Mouse (Mus musculus): ENCODE measurements at regions not wholly inside any gene's neighbourhood (a gene's known extent, or its start where the extent isn't known, plus 50 kb on each side); places are given as distances from the start of the nearest gene placed in this dataset.

DNA sequence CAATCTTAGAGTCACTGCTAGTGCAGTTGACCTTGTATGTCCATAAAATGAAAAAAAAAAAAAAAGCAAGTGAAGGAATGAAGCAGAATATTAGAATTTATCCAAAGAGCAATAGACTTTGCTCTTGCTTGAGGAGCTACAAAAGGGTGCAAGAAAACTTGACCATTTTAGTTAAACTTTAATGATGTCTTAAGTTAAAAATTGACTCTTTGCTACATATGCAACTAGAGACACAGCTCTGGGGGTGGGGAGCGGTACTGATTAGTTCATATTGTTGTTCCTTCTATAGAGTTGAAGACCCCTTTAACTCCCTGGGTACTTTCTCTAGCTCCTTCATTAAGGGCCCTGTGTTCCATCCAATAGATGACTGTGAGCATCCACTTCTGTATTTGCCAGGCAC lies 915.0 kb upstream of the Gm8797 start:
- no peak overlapping the region for H3ac ChIP-seq (ENCODE audit: control insufficient read depth, insufficient read length)
- H3K36me3 ChIP-seq (ENCODE audit: control insufficient read depth, insufficient read depth): no peaks in the 10 kb centered on the region
- H3K79me2 ChIP-seq (ENCODE audit: control insufficient read depth, insufficient read depth): no peaks in the 10 kb centered on the region
- no peaks in the 10 kb centered on the region for H3K27me3 ChIP-seq (ENCODE audit: control insufficient read depth, insufficient read depth, insufficient read length)
- no peak overlapping the region for H3K4me3 ChIP-seq
- TF ChIP-seq TCF12 (IDR thresholded peaks at IDR 0.05; ENCODE audit: insufficient read depth, poor library complexity, severe bottlenecking) (no peak), MAX (IDR thresholded peaks at IDR 0.05; ENCODE audit: low read depth) (no peak), TCF3 (IDR thresholded peaks at IDR 0.05; ENCODE audit: insufficient read length, low read depth) (no peak), POLR2AphosphoS2 (IDR thresholded peaks at IDR 0.05; ENCODE audit: insufficient read length, low read depth) (no peak), SRF (IDR thresholded peaks at IDR 0.05; ENCODE audit: control insufficient read depth, insufficient read length, low read depth) (no peak), USF1 (IDR thresholded peaks at IDR 0.05; ENCODE audit: low read depth) (no peak), POLR2A (IDR thresholded peaks at IDR 0.05; ENCODE audit: insufficient read length, low read depth) (no peak), MYOD1 (IDR thresholded peaks at IDR 0.05; ENCODE audit: control insufficient read depth in 1 of 3, insufficient read length in 2 of 3, low read depth in 2 of 3) (no peak), E2F4 (IDR thresholded peaks at IDR 0.05; ENCODE audit: insufficient read depth) (no peak)
- no peak overlapping the region for H3K4me2 ChIP-seq (ENCODE audit: low read depth)

DNA sequence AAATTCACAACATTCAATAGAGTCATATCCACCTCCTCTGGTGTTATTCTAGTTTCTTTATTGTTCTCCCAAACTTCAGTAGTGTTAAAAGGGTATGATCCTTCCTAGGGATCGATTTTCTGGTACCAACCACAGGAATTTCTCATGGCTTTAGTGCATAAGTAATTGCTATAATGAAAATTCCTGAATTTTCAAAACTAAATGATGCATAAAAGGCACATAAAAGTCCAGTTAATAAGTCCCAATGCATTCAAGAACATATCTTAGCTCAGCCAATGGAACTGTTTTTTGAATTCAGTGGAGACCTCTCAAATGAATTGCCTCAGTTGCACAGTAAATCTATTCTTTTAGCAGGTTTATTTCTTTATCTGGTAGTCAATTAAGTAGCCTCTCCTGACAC lies 913.7 kb upstream of the Gm8797 start:
- no peak overlapping the region for H3K4me3 ChIP-seq
- no peak overlapping the region for H3ac ChIP-seq (ENCODE audit: control insufficient read depth, insufficient read length)
- TF ChIP-seq SRF (IDR thresholded peaks at IDR 0.05; ENCODE audit: control insufficient read depth, insufficient read length, low read depth) (no peak), CEBPB (IDR thresholded peaks at IDR 0.05; ENCODE audit: insufficient read depth, poor library complexity, severe bottlenecking) (no peak)

DNA sequence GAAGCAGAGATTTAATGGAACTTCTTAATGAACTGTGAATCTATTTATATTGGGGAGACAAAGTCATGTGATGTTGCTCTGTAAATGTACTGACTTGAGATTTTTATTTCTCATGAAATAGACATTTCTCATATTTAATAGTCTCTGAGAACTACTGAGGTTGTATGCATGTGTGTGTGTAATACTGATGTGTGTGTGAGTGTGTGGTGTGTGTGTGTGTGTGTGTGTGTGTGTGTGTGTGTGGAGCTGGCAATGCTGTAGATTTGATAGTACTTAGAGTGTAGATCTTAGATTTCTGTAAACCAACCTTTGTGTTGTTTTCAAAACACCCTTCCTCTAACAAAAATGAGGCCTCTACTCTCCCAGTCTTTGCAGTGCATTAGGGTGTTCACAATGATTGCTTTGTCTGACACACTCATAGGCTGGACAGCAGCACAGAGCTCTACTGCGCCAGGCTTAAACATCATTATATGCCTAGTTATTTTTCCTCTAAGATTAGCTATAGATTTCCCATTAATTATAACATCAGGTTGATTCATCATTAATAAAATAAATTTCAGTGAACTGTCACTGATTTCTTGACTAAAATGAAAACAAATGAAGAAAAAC lies 895.5 kb upstream of the Gm8797 start:
- H3ac ChIP-seq (ENCODE audit: control insufficient read depth, insufficient read length): no peak overlapping the region
- no peaks in the 10 kb centered on the region for H3K27me3 ChIP-seq (ENCODE audit: control insufficient read depth, insufficient read depth, insufficient read length)
- no peak overlapping the region for H3K4me3 ChIP-seq
- TF ChIP-seq TCF3 (IDR thresholded peaks at IDR 0.05; ENCODE audit: insufficient read length, low read depth): no peak
- TF ChIP-seq USF1 (IDR thresholded peaks at IDR 0.05; ENCODE audit: low read depth): no peak
- TF ChIP-seq REST (IDR thresholded peaks at IDR 0.05; ENCODE audit: insufficient read depth, insufficient read length): no peak
- TF ChIP-seq TCF12 (IDR thresholded peaks at IDR 0.05; ENCODE audit: insufficient read depth, poor library complexity, severe bottlenecking): no peak
- no peak for TF ChIP-seq E2F4 (IDR thresholded peaks at IDR 0.05; ENCODE audit: insufficient read depth)
- TF ChIP-seq MAX (IDR thresholded peaks at IDR 0.05; ENCODE audit: low read depth): no peak
- no peak for TF ChIP-seq MYOD1 (IDR thresholded peaks at IDR 0.05; ENCODE audit: control insufficient read depth in 1 of 3, insufficient read length in 2 of 3, low read depth in 2 of 3)
- TF ChIP-seq CEBPB (IDR thresholded peaks at IDR 0.05; ENCODE audit: insufficient read depth, poor library complexity, severe bottlenecking): no peak
- no peak for TF ChIP-seq MYOG (IDR thresholded peaks at IDR 0.05; ENCODE audit: control insufficient read depth in 1 of 3, insufficient read depth in 1 of 3, insufficient read length in 2 of 3, low read depth in 2 of 3)
- TF ChIP-seq SRF (IDR thresholded peaks at IDR 0.05; ENCODE audit: control insufficient read depth, insufficient read length, low read depth): no peak
- no peak for TF ChIP-seq POLR2AphosphoS2 (IDR thresholded peaks at IDR 0.05; ENCODE audit: insufficient read length, low read depth)
- H3K79me2 ChIP-seq (ENCODE audit: control insufficient read depth, insufficient read depth): no peaks in the 10 kb centered on the region
- H3K36me3 ChIP-seq (ENCODE audit: control insufficient read depth, insufficient read depth): no peaks in the 10 kb centered on the region
- no peak overlapping the region for H3K4me2 ChIP-seq (ENCODE audit: low read depth)

More for the DNA sequence above, 913.7 kb upstream of the Gm8797 start:
- H3K79me2 ChIP-seq (ENCODE audit: control insufficient read depth, insufficient read depth): no peaks in the 10 kb centered on the region
- no peaks in the 10 kb centered on the region for H3K36me3 ChIP-seq (ENCODE audit: control insufficient read depth, insufficient read depth)
- H3K27me3 ChIP-seq (ENCODE audit: control insufficient read depth, insufficient read depth, insufficient read length): no peaks in the 10 kb centered on the region
- no peak overlapping the region for H3K4me2 ChIP-seq (ENCODE audit: low read depth)

DNA sequence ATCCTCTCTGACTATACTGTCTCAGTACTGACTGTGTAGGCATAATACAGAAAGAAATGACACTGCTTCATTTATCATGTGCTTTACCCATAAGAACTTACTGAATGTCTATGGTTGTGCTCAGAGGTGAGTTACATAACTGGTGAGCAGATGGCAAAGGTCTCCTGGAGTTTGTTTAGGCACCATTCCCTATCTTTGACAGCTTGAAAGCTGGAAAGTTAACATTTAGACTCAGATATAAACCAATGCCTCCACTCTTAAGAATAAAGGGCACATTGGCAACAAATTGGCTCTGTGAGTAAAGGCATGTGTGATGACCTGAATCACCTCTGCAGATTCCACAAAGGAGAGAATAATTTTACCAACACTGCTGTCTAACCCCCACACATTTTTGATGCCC lies 894.0 kb upstream of the Gm8797 start:
- no peak for TF ChIP-seq POLR2AphosphoS2 (IDR thresholded peaks at IDR 0.05; ENCODE audit: insufficient read length, low read depth)
- no peak for TF ChIP-seq SRF (IDR thresholded peaks at IDR 0.05; ENCODE audit: control insufficient read depth, insufficient read length, low read depth)
- TF ChIP-seq REST (IDR thresholded peaks at IDR 0.05; ENCODE audit: insufficient read depth, insufficient read length): no peak
- TF ChIP-seq CEBPB (IDR thresholded peaks at IDR 0.05; ENCODE audit: insufficient read depth, poor library complexity, severe bottlenecking): no peak
- TF ChIP-seq E2F4 (IDR thresholded peaks at IDR 0.05; ENCODE audit: insufficient read depth): no peak
- TF ChIP-seq USF1 (IDR thresholded peaks at IDR 0.05; ENCODE audit: low read depth): no peak
- TF ChIP-seq MYOD1 (IDR thresholded peaks at IDR 0.05; ENCODE audit: control insufficient read depth in 1 of 3, insufficient read length in 2 of 3, low read depth in 2 of 3): no peak
- no peak for TF ChIP-seq TCF3 (IDR thresholded peaks at IDR 0.05; ENCODE audit: insufficient read length, low read depth)
- TF ChIP-seq MYOG (IDR thresholded peaks at IDR 0.05; ENCODE audit: control insufficient read depth in 1 of 3, insufficient read depth in 1 of 3, insufficient read length in 2 of 3, low read depth in 2 of 3): no peak
- TF ChIP-seq POLR2A (IDR thresholded peaks at IDR 0.05; ENCODE audit: insufficient read length, low read depth): no peak
- no peak for TF ChIP-seq TCF12 (IDR thresholded peaks at IDR 0.05; ENCODE audit: insufficient read depth, poor library complexity, severe bottlenecking)
- H3K27me3 ChIP-seq (ENCODE audit: control insufficient read depth, insufficient read depth, insufficient read length): no peaks in the 10 kb centered on the region
- no peak overlapping the region for H3K4me2 ChIP-seq (ENCODE audit: low read depth)
- H3K36me3 ChIP-seq (ENCODE audit: control insufficient read depth, insufficient read depth): no peaks in the 10 kb centered on the region
- no peaks in the 10 kb centered on the region for H3K79me2 ChIP-seq (ENCODE audit: control insufficient read depth, insufficient read depth)
- H3K4me3 ChIP-seq: no peak overlapping the region
- H3ac ChIP-seq (ENCODE audit: control insufficient read depth, insufficient read length): no peak overlapping the region

DNA sequence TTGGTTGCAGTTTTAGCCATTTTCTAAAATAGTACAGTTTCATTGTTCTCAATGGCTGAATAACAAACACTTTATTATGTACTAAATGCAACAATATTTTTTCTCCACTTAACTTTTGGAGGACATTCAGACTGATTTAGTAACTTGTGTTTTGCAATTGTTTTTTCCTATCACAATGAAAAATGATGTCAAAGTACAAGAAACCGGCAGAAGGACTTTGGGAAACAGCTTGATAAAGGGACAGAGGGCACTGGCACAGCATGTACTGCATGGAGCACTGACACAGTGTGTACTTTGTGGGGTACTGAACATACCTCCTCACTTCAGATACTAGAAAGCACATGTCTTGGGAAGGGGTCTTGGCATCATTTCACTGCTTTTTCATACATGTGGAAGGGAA lies 884.4 kb upstream of the Gm8797 start:
- Histone ChIP-seq H3K4me3 (no peak overlapping the region), H3ac (ENCODE audit: control insufficient read depth, insufficient read length) (no peak overlapping the region), H3K27me3 (ENCODE audit: control insufficient read depth, insufficient read depth, insufficient read length) (no peaks in the 10 kb centered on the region), H3K79me2 (ENCODE audit: control insufficient read depth, insufficient read depth) (no peaks in the 10 kb centered on the region), H3K4me2 (ENCODE audit: low read depth) (no peak overlapping the region), H3K36me3 (ENCODE audit: control insufficient read depth, insufficient read depth) (no peaks in the 10 kb centered on the region)
- TF ChIP-seq TCF12 (IDR thresholded peaks at IDR 0.05; ENCODE audit: insufficient read depth, poor library complexity, severe bottlenecking) (no peak), USF1 (IDR thresholded peaks at IDR 0.05; ENCODE audit: low read depth) (no peak), SRF (IDR thresholded peaks at IDR 0.05; ENCODE audit: control insufficient read depth, insufficient read length, low read depth) (no peak), CEBPB (IDR thresholded peaks at IDR 0.05; ENCODE audit: insufficient read depth, poor library complexity, severe bottlenecking) (no peak), E2F4 (IDR thresholded peaks at IDR 0.05; ENCODE audit: insufficient read depth) (no peak), MAX (IDR thresholded peaks at IDR 0.05; ENCODE audit: low read depth) (no peak), TCF3 (IDR thresholded peaks at IDR 0.05; ENCODE audit: insufficient read length, low read depth) (no peak), MYOD1 (IDR thresholded peaks at IDR 0.05; ENCODE audit: control insufficient read depth in 1 of 3, insufficient read length in 2 of 3, low read depth in 2 of 3) (no peak), MYOG (IDR thresholded peaks at IDR 0.05; ENCODE audit: control insufficient read depth in 1 of 3, insufficient read depth in 1 of 3, insufficient read length in 2 of 3, low read depth in 2 of 3) (no peak), POLR2A (IDR thresholded peaks at IDR 0.05; ENCODE audit: insufficient read length, low read depth) (no peak), POLR2AphosphoS2 (IDR thresholded peaks at IDR 0.05; ENCODE audit: insufficient read length, low read depth) (no peak), REST (IDR thresholded peaks at IDR 0.05; ENCODE audit: insufficient read depth, insufficient read length) (no peak)

Measured in myocyte (in vitro differentiated cells).